15 mouse cellular contexts compared by ENCODE assay signal in the genomic region with DNA sequence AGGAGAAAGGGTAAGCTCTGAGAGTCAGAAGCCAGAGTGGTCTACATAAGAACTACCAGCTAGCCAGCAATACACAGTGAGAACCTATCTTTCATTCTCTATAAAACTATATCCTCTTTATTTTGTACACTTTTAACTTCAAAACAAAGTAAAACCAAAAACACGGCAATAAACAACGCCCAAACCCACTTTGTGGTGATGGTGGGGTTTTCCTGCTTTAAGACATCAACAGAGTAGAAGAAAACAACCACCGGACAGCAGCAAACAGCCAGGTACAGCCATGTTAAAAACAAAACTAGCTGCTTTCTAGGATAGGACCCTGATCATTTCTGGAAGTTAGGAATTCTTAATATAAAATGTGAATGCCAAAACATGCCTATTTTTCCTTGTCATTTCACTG.
"Had no signal": no experiment of that assay in that cellular context is flagged by ENCODE, and none has a peak within 500 bp of the region (broad histone marks: within the 10 kb centered on the region; RNA-seq: fewer than 3 reads in every experiment).

No protein-coding gene starts in this region.

- ATAC-seq: hindbrain, postnatal 0 days; intestine, embryonic 16.5 days; liver, postnatal 0 days had no signal

- DNase-seq: gastrocnemius, postnatal 14 days; heart, adult 18-20 months; heart, postnatal 14 days; heart, postnatal 36 days; kidney, adult 11 months; kidney, adult 2 months; kidney, adult 9 months; kidney, postnatal 14 days; kidney, postnatal 36 days; layer of hippocampus, postnatal 36 days; liver; liver, embryonic 13.5 days; liver, postnatal 0 days had no signal
